Mouse (Mus musculus): ENCODE results near the gene H1f0. TPM values are rescaled to one million over a fixed set of nuclear protein-coding genes. Genes with fewer than 3 reads are reported as not detected.
A peak's percentile ranks its signal among the peaks of the same experiment; 100 is the strongest.
"Not testable (repeated sequence)": the region's sequence is repeated elsewhere in the genome, so short reads cannot be mapped to it uniquely, and the experiment has no call there.

The H1f0 gene
- polyA plus RNA-seq, 1 experiment from 2014 or later: 137 TPM

- 83% methylated on average over 6 of the region's 7 CpGs for WGBS
- H3K9ac ChIP-seq (ENCODE audit: low read depth, low read length): no peak overlapping the region
- H3K4me1 ChIP-seq (ENCODE audit: control insufficient read depth, insufficient read depth, low read length): peaks cover 18% of the 10 kb centered on the region
- H3K27ac ChIP-seq (ENCODE audit: low read depth, low read length): no peak overlapping the region
- peaks cover 77% of the 10 kb centered on the region for H3K36me3 ChIP-seq (ENCODE audit: control insufficient read depth, insufficient read depth, low read length)
- no peak overlapping the region for H3K4me2 ChIP-seq (replicated peaks; ENCODE audit: low read depth, low read length)
- H3K9me3 ChIP-seq (ENCODE audit: control insufficient read depth, low read length): no peaks in the 10 kb centered on the region
- ATAC-seq (ENCODE audit: low FRiP score, low TSS enrichment): no peak
- H3K27me3 ChIP-seq (ENCODE audit: control insufficient read depth, insufficient read depth, low read length): no peaks in the 10 kb centered on the region
- no peak overlapping the region for H3K4me3 ChIP-seq (ENCODE audit: low read length)
Measured at GRCm38 (mm10) chr15:79000357-79000791, 27.9 kb upstream of the H1f0 start.

GRCm38 (mm10) chr15:79001559-79001958 is 26.7 kb upstream of the H1f0 start:
- Histone ChIP-seq H3K27me3 (ENCODE audit: control insufficient read depth, insufficient read depth, low read length) (no peaks in the 10 kb centered on the region), H3K36me3 (ENCODE audit: control insufficient read depth, insufficient read depth, low read length) (peaks cover 76% of the 10 kb centered on the region), H3K27ac (ENCODE audit: low read depth, low read length) (no peak overlapping the region), H3K4me1 (ENCODE audit: control insufficient read depth, insufficient read depth, low read length) (peaks cover 18% of the 10 kb centered on the region), H3K9me3 (ENCODE audit: control insufficient read depth, low read length) (no peaks in the 10 kb centered on the region), H3K9ac (ENCODE audit: low read depth, low read length) (no peak overlapping the region), H3K4me3 (ENCODE audit: low read length) (no peak overlapping the region), H3K4me2 (replicated peaks; ENCODE audit: low read depth, low read length) (no peak overlapping the region)
- 91% methylated on average over 5 of the region's 5 CpGs for WGBS
- ATAC-seq (ENCODE audit: low FRiP score, low TSS enrichment): peak; percentile 10; the same call in 1 of the 2 replicates

- peak; percentile 65 for ATAC-seq (ENCODE audit: low FRiP score, low TSS enrichment)
- Histone ChIP-seq H3K27me3 (ENCODE audit: control insufficient read depth, insufficient read depth, low read length) (no peaks in the 10 kb centered on the region), H3K9me3 (ENCODE audit: control insufficient read depth, low read length) (no peaks in the 10 kb centered on the region), H3K27ac (ENCODE audit: low read depth, low read length) (no peak overlapping the region), H3K4me1 (ENCODE audit: control insufficient read depth, insufficient read depth, low read length) (peaks cover 18% of the 10 kb centered on the region), H3K9ac (ENCODE audit: low read depth, low read length) (no peak overlapping the region; the same call in 1 of the 2 replicates), H3K36me3 (ENCODE audit: control insufficient read depth, insufficient read depth, low read length) (peaks cover 75% of the 10 kb centered on the region), H3K4me2 (replicated peaks; ENCODE audit: low read depth, low read length) (no peak overlapping the region), H3K4me3 (ENCODE audit: low read length) (no peak overlapping the region)
- WGBS: 24% methylated on average over 19 of the region's 19 CpGs
Measured at GRCm38 (mm10) chr15:79002036-79002435, 26.2 kb upstream of the H1f0 start.

- no peak overlapping the region for H3K27ac ChIP-seq (ENCODE audit: low read depth, low read length)
Measured at GRCm38 (mm10) chr15:79003079-79003478, 25.2 kb upstream of the H1f0 start.

GRCm38 (mm10) chr15:79005581-79005980 is 22.7 kb upstream of the H1f0 start:
- no peak for ATAC-seq (ENCODE audit: low FRiP score, low TSS enrichment)
- WGBS: 89% methylated on average over 9 of the region's 9 CpGs
- Histone ChIP-seq H3K4me1 (ENCODE audit: control insufficient read depth, insufficient read depth, low read length) (peaks cover 10% of the 10 kb centered on the region; the same call in 1 of the 2 replicates), H3K9me3 (ENCODE audit: control insufficient read depth, low read length) (no peaks in the 10 kb centered on the region), H3K9ac (ENCODE audit: low read depth, low read length) (no peak overlapping the region), H3K27ac (ENCODE audit: low read depth, low read length) (no peak overlapping the region), H3K27me3 (ENCODE audit: control insufficient read depth, insufficient read depth, low read length) (no peaks in the 10 kb centered on the region), H3K36me3 (ENCODE audit: control insufficient read depth, insufficient read depth, low read length) (peaks cover 63% of the 10 kb centered on the region), H3K4me2 (replicated peaks; ENCODE audit: low read depth, low read length) (no peak overlapping the region), H3K4me3 (ENCODE audit: low read length) (no peak overlapping the region)

More at GRCm38 (mm10) chr15:79003079-79003478, 25.2 kb upstream of the H1f0 start:
- no peak for ATAC-seq (ENCODE audit: low FRiP score, low TSS enrichment)
- WGBS: 78% methylated on average over 3 of the region's 3 CpGs
- Histone ChIP-seq H3K36me3 (ENCODE audit: control insufficient read depth, insufficient read depth, low read length) (peaks cover 81% of the 10 kb centered on the region), H3K9me3 (ENCODE audit: control insufficient read depth, low read length) (no peaks in the 10 kb centered on the region), H3K9ac (ENCODE audit: low read depth, low read length) (no peak overlapping the region), H3K4me1 (ENCODE audit: control insufficient read depth, insufficient read depth, low read length) (peaks cover 18% of the 10 kb centered on the region), H3K4me3 (ENCODE audit: low read length) (no peak overlapping the region), H3K4me2 (replicated peaks; ENCODE audit: low read depth, low read length) (no peak overlapping the region), H3K27me3 (ENCODE audit: control insufficient read depth, insufficient read depth, low read length) (no peaks in the 10 kb centered on the region)

- H3K36me3 ChIP-seq (ENCODE audit: control insufficient read depth, insufficient read depth, low read length): peaks cover 54% of the 10 kb centered on the region
Measured at GRCm38 (mm10) chr15:79006638-79007037, 21.6 kb upstream of the H1f0 start.

GRCm38 (mm10) chr15:79007059-79007458 is 21.2 kb upstream of the H1f0 start:
- no peak overlapping the region for H3K9ac ChIP-seq (ENCODE audit: low read depth, low read length)
- H3K27me3 ChIP-seq (ENCODE audit: control insufficient read depth, insufficient read depth, low read length): no peaks in the 10 kb centered on the region
- H3K4me3 ChIP-seq (ENCODE audit: low read length): no peak overlapping the region
- no peak overlapping the region for H3K27ac ChIP-seq (ENCODE audit: low read depth, low read length)
- H3K36me3 ChIP-seq (ENCODE audit: control insufficient read depth, insufficient read depth, low read length): peaks cover 50% of the 10 kb centered on the region
- WGBS: 91% methylated on average over 5 of the region's 5 CpGs
- no peak for ATAC-seq (ENCODE audit: low FRiP score, low TSS enrichment)
- H3K4me2 ChIP-seq (replicated peaks; ENCODE audit: low read depth, low read length): no peak overlapping the region
- H3K9me3 ChIP-seq (ENCODE audit: control insufficient read depth, low read length): no peaks in the 10 kb centered on the region
- peaks cover 8% of the 10 kb centered on the region; the same call in 1 of the 2 replicates for H3K4me1 ChIP-seq (ENCODE audit: control insufficient read depth, insufficient read depth, low read length)

More at GRCm38 (mm10) chr15:79006638-79007037, 21.6 kb upstream of the H1f0 start:
- Histone ChIP-seq H3K4me1 (ENCODE audit: control insufficient read depth, insufficient read depth, low read length) (peaks cover 9% of the 10 kb centered on the region; the same call in 1 of the 2 replicates), H3K27ac (ENCODE audit: low read depth, low read length) (no peak overlapping the region), H3K4me2 (replicated peaks; ENCODE audit: low read depth, low read length) (no peak overlapping the region), H3K9me3 (ENCODE audit: control insufficient read depth, low read length) (no peaks in the 10 kb centered on the region), H3K9ac (ENCODE audit: low read depth, low read length) (no peak overlapping the region), H3K4me3 (ENCODE audit: low read length) (no peak overlapping the region), H3K27me3 (ENCODE audit: control insufficient read depth, insufficient read depth, low read length) (no peaks in the 10 kb centered on the region)
- WGBS: 81% methylated on average over 3 of the region's 3 CpGs
- ATAC-seq (ENCODE audit: low FRiP score, low TSS enrichment): no peak

GRCm38 (mm10) chr15:79007836-79008235 is 20.4 kb upstream of the H1f0 start:
- H3K9me3 ChIP-seq (ENCODE audit: control insufficient read depth, low read length); H3K4me2 ChIP-seq (replicated peaks; ENCODE audit: low read depth, low read length); ATAC-seq (ENCODE audit: low FRiP score, low TSS enrichment); H3K4me3 ChIP-seq (ENCODE audit: low read length); H3K27ac ChIP-seq (ENCODE audit: low read depth, low read length); H3K4me1 ChIP-seq (ENCODE audit: control insufficient read depth, insufficient read depth, low read length); H3K9ac ChIP-seq (ENCODE audit: low read depth, low read length); H3K27me3 ChIP-seq (ENCODE audit: control insufficient read depth, insufficient read depth, low read length): not testable (repeated sequence)
- WGBS: 91% methylated on average over 6 of the region's 6 CpGs
- peaks cover 43% of the 10 kb centered on the region for H3K36me3 ChIP-seq (ENCODE audit: control insufficient read depth, insufficient read depth, low read length)

- H3K27ac ChIP-seq (ENCODE audit: low read depth, low read length): no peak overlapping the region
- H3K4me1 ChIP-seq (ENCODE audit: control insufficient read depth, insufficient read depth, low read length): 0 out of 2 replicates have a peak, but pooled peaks cover 5% of the 10 kb centered on the region
- no peak overlapping the region for H3K4me2 ChIP-seq (replicated peaks; ENCODE audit: low read depth, low read length)
- WGBS: 57% methylated on average over 5 of the region's 5 CpGs
- H3K27me3 ChIP-seq (ENCODE audit: control insufficient read depth, insufficient read depth, low read length): no peaks in the 10 kb centered on the region
- H3K9me3 ChIP-seq (ENCODE audit: control insufficient read depth, low read length): no peaks in the 10 kb centered on the region
- peaks cover 25% of the 10 kb centered on the region for H3K36me3 ChIP-seq (ENCODE audit: control insufficient read depth, insufficient read depth, low read length)
- ATAC-seq (ENCODE audit: low FRiP score, low TSS enrichment): no peak
- H3K4me3 ChIP-seq (ENCODE audit: low read length): no peak overlapping the region
- no peak overlapping the region for H3K9ac ChIP-seq (ENCODE audit: low read depth, low read length)
Measured at GRCm38 (mm10) chr15:79009734-79010133, 18.5 kb upstream of the H1f0 start.
